Mouse (Mus musculus): ENCODE measurements at regions not wholly inside any gene's neighbourhood (a gene's known extent, or its start where the extent isn't known, plus 50 kb on each side); places are given as distances from the start of the nearest gene placed in this dataset.
A peak's percentile ranks its signal among the peaks of the same experiment; 100 is the strongest.

GRCm38 (mm10) chr10:45009676-45010075 lies 57.3 kb upstream of the Prep start:
- Histone ChIP-seq H3K9ac (ENCODE audit: control insufficient read depth, low read depth, low read length, poor library complexity, severe bottlenecking) (no peak overlapping the region), H3K4me1 (ENCODE audit: control insufficient read depth in 1 of 2, insufficient read depth in 2 of 2, low read length in 2 of 2) (no peaks in the 10 kb centered on the region), H3K4me3 (ENCODE audit: control insufficient read depth in 1 of 2, insufficient read depth in 1 of 2, low read depth in 2 of 2, low read length in 2 of 2) (no peak overlapping the region), H3K79me2 (ENCODE audit: control insufficient read depth, insufficient read depth, low read length, poor library complexity) (no peaks in the 10 kb centered on the region), H3K9me3 (replicated peaks; ENCODE audit: insufficient read depth, low read length) (no peaks in the 10 kb centered on the region), H3K36me3 (ENCODE audit: control insufficient read depth in 1 of 2, insufficient read depth in 2 of 2, low read length in 2 of 2) (no peaks in the 10 kb centered on the region), H3K27ac (ENCODE audit: control insufficient read depth, low read depth, low read length) (no peak overlapping the region), H3K27me3 (ENCODE audit: control insufficient read depth in 1 of 2, insufficient read depth in 2 of 2, low read length in 2 of 2) (no peaks in the 10 kb centered on the region; a peak in 1 of 4 replicates)
- DNase-seq (ENCODE audit: low read depth, low spot score) = no peak
- no peak for TF ChIP-seq UBTF (IDR thresholded peaks at IDR 0.05; ENCODE audit: borderline replicate concordance, insufficient read depth, low read depth, low read length)
- no peak for TF ChIP-seq ZKSCAN1 (IDR thresholded peaks at IDR 0.05; ENCODE audit: low read depth, low read length)
- TF ChIP-seq MYB (IDR thresholded peaks at IDR 0.05; ENCODE audit: low read depth, low read length) = no peak
- TF ChIP-seq E2F4 (IDR thresholded peaks at IDR 0.05; ENCODE audit: borderline replicate concordance, low read depth, low read length) = no peak
- TF ChIP-seq KAT2A (conservative IDR thresholded peaks at IDR 0.05; ENCODE audit: low read depth, low read length) = no peak
- no peak for TF ChIP-seq CHD1 (IDR thresholded peaks at IDR 0.05; ENCODE audit: low read depth, low read length)

- no peak for TF ChIP-seq E2F4 (IDR thresholded peaks at IDR 0.05; ENCODE audit: borderline replicate concordance, low read depth, low read length)
- TF ChIP-seq ZNF384 (IDR thresholded peaks at IDR 0.05; ENCODE audit: low read depth, low read length) = no peak
- no peak for TF ChIP-seq USF1 (IDR thresholded peaks at IDR 0.05; ENCODE audit: low read depth, low read length)
- no peaks in the 10 kb centered on the region; a peak in 1 of 4 replicates for H3K27me3 ChIP-seq (ENCODE audit: control insufficient read depth in 1 of 2, insufficient read depth in 2 of 2, low read length in 2 of 2)
- no peaks in the 10 kb centered on the region; a peak in 1 of 4 replicates for H3K36me3 ChIP-seq (ENCODE audit: control insufficient read depth in 1 of 2, insufficient read depth in 2 of 2, low read length in 2 of 2)
- no peaks in the 10 kb centered on the region for H3K9me3 ChIP-seq (replicated peaks; ENCODE audit: insufficient read depth, low read length)
- peaks cover 0 to 2% of the 10 kb centered on the region in 2 experiments; a peak in 1 of 4 replicates for H3K4me1 ChIP-seq (ENCODE audit: control insufficient read depth in 1 of 2, insufficient read depth in 2 of 2, low read length in 2 of 2)
- no peak overlapping the region for H3K4me3 ChIP-seq (ENCODE audit: control insufficient read depth in 1 of 2, insufficient read depth in 1 of 2, low read depth in 2 of 2, low read length in 2 of 2)
- H3K27ac ChIP-seq (ENCODE audit: control insufficient read depth, low read depth, low read length) = no peak overlapping the region
- no peak overlapping the region for H3K9ac ChIP-seq (ENCODE audit: control insufficient read depth, low read depth, low read length, poor library complexity, severe bottlenecking)
- H3K79me2 ChIP-seq (ENCODE audit: control insufficient read depth, insufficient read depth, low read length, poor library complexity) = no peaks in the 10 kb centered on the region
- DNase-seq (ENCODE audit: low read depth, low spot score) = no peak
Measured at GRCm38 (mm10) chr10:45009235-45009634, 57.8 kb upstream of the Prep start.

DNA sequence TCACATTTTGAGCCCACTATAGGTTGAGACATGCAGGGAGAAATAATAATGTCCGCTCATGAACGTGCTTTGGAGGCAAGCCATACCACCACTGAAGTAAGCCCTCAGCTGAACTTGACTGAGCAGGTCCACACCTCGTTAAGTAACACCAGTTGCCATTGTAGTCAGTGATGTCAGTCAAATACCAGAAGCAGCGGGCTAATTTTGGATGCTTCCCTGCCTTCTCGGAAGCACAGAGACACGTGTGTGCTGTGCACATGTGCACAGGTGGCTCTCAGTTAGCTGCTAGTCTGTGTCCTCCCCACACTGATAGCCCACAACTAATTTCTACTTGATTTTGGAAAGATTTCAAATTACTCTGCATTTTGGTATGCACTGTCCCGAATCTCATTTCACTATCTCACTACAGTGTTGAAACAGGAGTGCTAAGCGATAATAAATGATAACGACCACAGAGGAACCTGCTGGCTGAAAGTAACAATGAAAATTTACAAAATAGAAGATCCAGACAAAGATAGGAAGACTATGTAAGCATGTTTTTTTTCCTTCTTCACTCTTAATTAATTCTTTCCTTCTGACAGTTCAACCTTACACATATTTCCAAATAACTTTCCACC lies 62.9 kb upstream of the Prep start:
- no peaks in the 10 kb centered on the region; the same call in 1 of the 2 replicates for H3K79me2 ChIP-seq (ENCODE audit: control insufficient read depth, insufficient read depth, low read length, poor library complexity)
- peak overlapping the region; percentile 16 to 25 for H3K4me3 ChIP-seq (ENCODE audit: control insufficient read depth in 1 of 2, insufficient read depth in 1 of 2, low read depth in 2 of 2, low read length in 2 of 2)
- no peaks in the 10 kb centered on the region for H3K27me3 ChIP-seq (ENCODE audit: control insufficient read depth in 1 of 2, insufficient read depth in 2 of 2, low read length in 2 of 2)
- peak; percentile 50 for DNase-seq (ENCODE audit: low read depth, low spot score)
- H3K9ac ChIP-seq (ENCODE audit: control insufficient read depth, low read depth, low read length, poor library complexity, severe bottlenecking) = no peak overlapping the region
- no peak overlapping the region for H3K27ac ChIP-seq (ENCODE audit: control insufficient read depth, low read depth, low read length)
- peaks cover 0 to 22% of the 10 kb centered on the region in 2 experiments; a peak in 2 of 4 replicates for H3K36me3 ChIP-seq (ENCODE audit: control insufficient read depth in 1 of 2, insufficient read depth in 2 of 2, low read length in 2 of 2)
- TF ChIP-seq TCF12 (IDR thresholded peaks at IDR 0.05; ENCODE audit: low read depth, low read length) (peak; percentile 73), USF2 (IDR thresholded peaks at IDR 0.05; ENCODE audit: borderline replicate concordance in 1 of 2, insufficient read depth in 1 of 2, low read depth in 1 of 2, low read length in 2 of 2) (no peak), MAZ (IDR thresholded peaks at IDR 0.05; ENCODE audit: low read depth, low read length) (no peak), MXI1 (IDR thresholded peaks at IDR 0.05; ENCODE audit: low read depth, low read length) (peak; percentile 89), KAT2A (conservative IDR thresholded peaks at IDR 0.05; ENCODE audit: low read depth, low read length) (no peak), EP300 (IDR thresholded peaks at IDR 0.05; ENCODE audit: low read depth in 1 of 2, low read length in 2 of 2) (peak; percentile 66 to 67), ZC3H11A (IDR thresholded peaks at IDR 0.05; ENCODE audit: low read depth, low read length) (no peak), MYC (IDR thresholded peaks at IDR 0.05; ENCODE audit: low read depth, low read length) (peak; percentile 80), POLR2A (IDR thresholded peaks at IDR 0.05; ENCODE audit: control insufficient read depth in 1 of 2, insufficient read depth in 1 of 2, low read depth in 1 of 2, low read length in 2 of 2, poor library complexity in 1 of 2) (no peak), RCOR1 (IDR thresholded peaks at IDR 0.05; ENCODE audit: low read depth, low read length) (peak; percentile 70), ZMIZ1 (IDR thresholded peaks at IDR 0.05; ENCODE audit: low read depth, low read length) (no peak), GATA1 (IDR thresholded peaks at IDR 0.05; ENCODE audit: low read depth, low read length) (peak; percentile 80), ETS1 (IDR thresholded peaks at IDR 0.05; ENCODE audit: low read depth, low read length) (peak; percentile 67; the same call in 1 of the 2 replicates), USF1 (IDR thresholded peaks at IDR 0.05; ENCODE audit: low read depth, low read length) (peak; percentile 43; the same call in 1 of the 2 replicates), BHLHE40 (IDR thresholded peaks at IDR 0.05; ENCODE audit: borderline replicate concordance, low read depth, low read length) (0 out of 2 replicates have a peak, but pooled peaks have one; percentile 32), TAL1 (IDR thresholded peaks at IDR 0.05; ENCODE audit: low read length) (no peak), MAX (IDR thresholded peaks at IDR 0.05; ENCODE audit: low read length) (peak; percentile 80), SIN3A (IDR thresholded peaks at IDR 0.05; ENCODE audit: low read length) (0 out of 2 replicates have a peak, but pooled peaks have one; percentile 31)
- H3K4me1 ChIP-seq (ENCODE audit: control insufficient read depth in 1 of 2, insufficient read depth in 2 of 2, low read length in 2 of 2) = peaks cover 18 to 21% of the 10 kb centered on the region in 2 experiments
- no peaks in the 10 kb centered on the region for H3K9me3 ChIP-seq (replicated peaks; ENCODE audit: insufficient read depth, low read length)

Data from MEL (cell line).